Mouse (Mus musculus) MEL (cell line): Measurements from ENCODE around the gene Cdh23. TPM values are rescaled to one million over a fixed set of nuclear protein-coding genes. Genes with fewer than 3 reads are reported as not detected.

Experiments used
- DNase-seq: peaks from one replicate; pipeline ENCODE4 v3.0.0; 2011; ENCODE audit warnings: low read depth, low spot score
- H3K27ac ChIP-seq: 2 replicates; pipeline ENCODE4 v1.5.1; 2012; ENCODE audit warnings: low read depth, mild to moderate bottlenecking, control low read depth, low read length, moderate library complexity; ENCODE audit not compliant: control insufficient read depth
- H3K27me3 ChIP-seq, 2 experiments: fragments of 150-350 bp in 1 of 2; sonication (generic) in 1 of 2; 2 replicates each; pipeline ENCODE4 v1.6.1; 2012; ENCODE audit warnings: low read length in 2 of 2, mild to moderate bottlenecking in 2 of 2, improper control_type of control experiment in 1 of 2, moderate library complexity in 1 of 2; ENCODE audit not compliant: insufficient read depth in 2 of 2, control insufficient read depth in 1 of 2
- H3K36me3 ChIP-seq, 2 experiments: 2 replicates each; pipeline ENCODE4 v1.6.1; 2012 to 2014; ENCODE audit warnings: low read length in 2 of 2, improper control_type of control experiment in 1 of 2, inconsistent platforms in 1 of 2, mild to moderate bottlenecking in 1 of 2; ENCODE audit not compliant: insufficient read depth in 2 of 2, control insufficient read depth in 1 of 2
- H3K4me1 ChIP-seq, 2 experiments: fragments of 150-350 bp in 1 of 2; sonication (generic) in 1 of 2; 2 replicates each; pipeline ENCODE4 v1.6.1; 2012; ENCODE audit warnings: low read length in 2 of 2, improper control_type of control experiment in 1 of 2, mild to moderate bottlenecking in 1 of 2; ENCODE audit not compliant: insufficient read depth in 2 of 2, control insufficient read depth in 1 of 2
- H3K4me3 ChIP-seq, 2 experiments: fragments of 150-350 bp in 1 of 2; sonication (generic) in 1 of 2; 2 replicates each; pipeline ENCODE4 v1.5.1; 2012; ENCODE audit warnings: low read depth in 2 of 2, low read length in 2 of 2, mild to moderate bottlenecking in 2 of 2, moderate library complexity in 2 of 2, control low read depth in 1 of 2, improper control_type of control experiment in 1 of 2; ENCODE audit not compliant: control insufficient read depth in 1 of 2, insufficient read depth in 1 of 2
- H3K79me2 ChIP-seq: 2 replicates; pipeline ENCODE4 v1.6.1; 2012; ENCODE audit warnings: mild to moderate bottlenecking, low read length, moderate library complexity; ENCODE audit not compliant: control insufficient read depth, poor library complexity, insufficient read depth
- H3K9ac ChIP-seq: 2 replicates; pipeline ENCODE4 v1.6.1; 2012; ENCODE audit warnings: low read depth, mild to moderate bottlenecking, control low read depth, low read length, moderate library complexity; ENCODE audit not compliant: control insufficient read depth, poor library complexity, severe bottlenecking
- H3K9me3 ChIP-seq: fragments of 150-350 bp; sonication (generic); replicated peaks from 2 replicates; pipeline ENCODE4 v1.6.1; 2012; ENCODE audit warnings: mild to moderate bottlenecking, low read length, improper control_type of control experiment, moderate library complexity; ENCODE audit not compliant: insufficient read depth
- BHLHE40 ChIP-seq: IDR thresholded peaks from 2 replicates; pipeline ENCODE4 v1.6.1; 2012; ENCODE audit warnings: low read depth, mild to moderate bottlenecking, inconsistent platforms, low read length, improper control_type of control experiment, borderline replicate concordance
- CHD2 ChIP-seq: IDR thresholded peaks from 2 replicates; pipeline ENCODE4 v1.6.1; 2011; ENCODE audit warnings: low read length, improper control_type of control experiment
- CTCF ChIP-seq, 3 experiments: IDR thresholded peaks in 2 of 3; conservative IDR thresholded peaks in 1 of 3; 2 replicates each; pipeline ENCODE4 v1.5.1; 2011 to 2012; ENCODE audit warnings: low read length in 3 of 3, low read depth in 2 of 3, mild to moderate bottlenecking in 2 of 3, improper control_type of control experiment in 1 of 3, inconsistent platforms in 1 of 3, mixed read lengths in 1 of 3, moderate library complexity in 1 of 3; ENCODE audit not compliant: control insufficient read depth in 1 of 3, insufficient read depth in 1 of 3, poor library complexity in 1 of 3, severe bottlenecking in 1 of 3
- E2F4 ChIP-seq: IDR thresholded peaks from 2 replicates; pipeline ENCODE4 v1.6.1; 2011; ENCODE audit warnings: low read depth, low read length, improper control_type of control experiment, borderline replicate concordance
- ELF1 ChIP-seq: IDR thresholded peaks from 2 replicates; pipeline ENCODE4 v1.6.1; 2014; ENCODE audit warnings: low read depth, mild to moderate bottlenecking, inconsistent platforms, low read length, improper control_type of control experiment, moderate library complexity
- EP300 ChIP-seq, 2 experiments: IDR thresholded peaks; 2 replicates each; pipeline ENCODE4 v1.6.1; 2011; ENCODE audit warnings: improper control_type of control experiment in 2 of 2, low read length in 2 of 2, low read depth in 1 of 2, mild to moderate bottlenecking in 1 of 2
- GATA1 ChIP-seq: IDR thresholded peaks from 2 replicates; pipeline ENCODE4 v1.6.1; 2011; ENCODE audit warnings: low read depth, low read length, improper control_type of control experiment
- JUND ChIP-seq: IDR thresholded peaks from 2 replicates; pipeline ENCODE4 v1.6.1; 2011; ENCODE audit warnings: low read depth, mild to moderate bottlenecking, improper control_type of control experiment, low read length
- MAX ChIP-seq: IDR thresholded peaks from 2 replicates; pipeline ENCODE4 v1.6.1; 2011; ENCODE audit warnings: low read length, improper control_type of control experiment
- MAZ ChIP-seq: IDR thresholded peaks from 2 replicates; pipeline ENCODE4 v1.6.1; 2012; ENCODE audit warnings: low read depth, mild to moderate bottlenecking, inconsistent platforms, low read length, improper control_type of control experiment
- MYB ChIP-seq: IDR thresholded peaks from 2 replicates; pipeline ENCODE4 v1.6.1; 2011; ENCODE audit warnings: mild to moderate bottlenecking, low read depth, low read length, improper control_type of control experiment
- MYC ChIP-seq: IDR thresholded peaks from 2 replicates; pipeline ENCODE4 v1.6.1; 2011; ENCODE audit warnings: low read depth, mild to moderate bottlenecking, low read length, improper control_type of control experiment, moderate library complexity
- NELFE ChIP-seq: IDR thresholded peaks from 2 replicates; pipeline ENCODE4 v1.6.1; 2011; ENCODE audit warnings: low read depth, low read length, improper control_type of control experiment
- NRF1 ChIP-seq: IDR thresholded peaks from 2 replicates; pipeline ENCODE4 v1.6.1; 2014; ENCODE audit warnings: low read depth, mild to moderate bottlenecking, inconsistent platforms, low read length, improper control_type of control experiment, moderate library complexity; ENCODE audit not compliant: poor library complexity, insufficient read depth, severe bottlenecking
- POLR2A ChIP-seq, 2 experiments: IDR thresholded peaks; 2 replicates each; pipeline ENCODE4 v1.6.1; 2011 to 2012; ENCODE audit warnings: low read length in 2 of 2, mild to moderate bottlenecking in 2 of 2, control low read depth in 1 of 2, improper control_type of control experiment in 1 of 2, low read depth in 1 of 2, moderate library complexity in 1 of 2; ENCODE audit not compliant: control insufficient read depth in 1 of 2, insufficient read depth in 1 of 2, poor library complexity in 1 of 2
- POLR2AphosphoS2 ChIP-seq: IDR thresholded peaks from 2 replicates; pipeline ENCODE4 v1.6.1; 2011; ENCODE audit warnings: low read length, improper control_type of control experiment
- POLR2AphosphoS5 ChIP-seq: IDR thresholded peaks from 2 replicates; pipeline ENCODE4 v1.6.1; 2012; ENCODE audit warnings: low read depth, borderline replicate concordance, mild to moderate bottlenecking, inconsistent platforms, low read length, moderate library complexity, mixed read lengths
- RCOR1 ChIP-seq: IDR thresholded peaks from 2 replicates; pipeline ENCODE4 v1.6.1; 2012; ENCODE audit warnings: low read depth, mild to moderate bottlenecking, inconsistent platforms, low read length, improper control_type of control experiment
- SIN3A ChIP-seq: IDR thresholded peaks from 2 replicates; pipeline ENCODE4 v1.6.1; 2012; ENCODE audit warnings: low read length, improper control_type of control experiment, inconsistent platforms
- SMC3 ChIP-seq: IDR thresholded peaks from 2 replicates; pipeline ENCODE4 v1.6.1; 2011; ENCODE audit warnings: low read depth, low read length, improper control_type of control experiment
- TAL1 ChIP-seq: IDR thresholded peaks from 2 replicates; pipeline ENCODE4 v1.6.1; 2012; ENCODE audit warnings: mild to moderate bottlenecking, inconsistent platforms, low read length, moderate library complexity, mixed read lengths
- USF1 ChIP-seq: IDR thresholded peaks from 2 replicates; pipeline ENCODE4 v1.6.1; 2014; ENCODE audit warnings: low read depth, mild to moderate bottlenecking, inconsistent platforms, low read length, improper control_type of control experiment, moderate library complexity
- USF2 ChIP-seq, 2 experiments: IDR thresholded peaks; 2 replicates each; pipeline ENCODE4 v1.6.1; 2011 to 2012; ENCODE audit warnings: improper control_type of control experiment in 2 of 2, low read length in 2 of 2, borderline replicate concordance in 1 of 2, inconsistent platforms in 1 of 2, low read depth in 1 of 2, mild to moderate bottlenecking in 1 of 2; ENCODE audit not compliant: insufficient read depth in 1 of 2
- ZC3H11A ChIP-seq: IDR thresholded peaks from 2 replicates; pipeline ENCODE4 v1.6.1; 2012; ENCODE audit warnings: low read depth, mild to moderate bottlenecking, inconsistent platforms, low read length, improper control_type of control experiment
- ZNF384 ChIP-seq: IDR thresholded peaks from 2 replicates; pipeline ENCODE4 v1.6.1; 2012; ENCODE audit warnings: low read depth, mild to moderate bottlenecking, inconsistent platforms, low read length, improper control_type of control experiment
- polyA plus RNA-seq, 2 experiments: library from polyadenylated mRNA; stranded (reverse) in 1 of 2; unstranded in 1 of 2; fragments of >175 nt in 1 of 2; fragments of >200 nt in 1 of 2; gene quantifications; 2 replicates each; pipeline versions ENCODE4 v1.2.1 to v1.2.4; 2012; ENCODE audit warnings: low replicate concordance in 2 of 2, low read depth in 1 of 2; ENCODE audit not compliant: insufficient read length in 2 of 2, insufficient read depth in 1 of 2, missing spikeins in 1 of 2
- total RNA-seq: library from RNA; depleted of rRNA; stranded (reverse); fragments of 300-350 nt; gene quantifications from 2 replicates; pipeline ENCODE4 v1.2.3, GENCODE M21; 2012

Gene Cdh23
- total and polyA plus RNA-seq, 3 experiments, result 0.04 TPM; not detected in 2

GRCm38 (mm10) chr10:60303419-60303818 lies 392.9 kb downstream of the Cdh23 start:
- Histone ChIP-seq H3K9ac (no peak overlapping the region), H3K36me3 (peaks cover 0 to 1% of the 10 kb centered on the region in 2 experiments; a peak in 1 of 4 replicates), H3K4me1 (no peaks in the 10 kb centered on the region), H3K4me3 (no peak overlapping the region), H3K27me3 (no peaks in the 10 kb centered on the region), H3K9me3 (no peaks in the 10 kb centered on the region), H3K27ac (no peak overlapping the region), H3K79me2 (no peaks in the 10 kb centered on the region)
- no peak for TF ChIP-seq MAX
- TF ChIP-seq CHD2, result no peak
- TF ChIP-seq POLR2A (IDR thresholded peaks at IDR 0.05; ENCODE audit: control insufficient read depth in 1 of 2, insufficient read depth in 1 of 2, low read depth in 1 of 2, low read length in 2 of 2, poor library complexity in 1 of 2), result no peak
- TF ChIP-seq RCOR1, result no peak
- TF ChIP-seq NELFE, result no peak
- TF ChIP-seq ZC3H11A, result no peak
- no peak for TF ChIP-seq USF1
- TF ChIP-seq CTCF (IDR thresholded peaks at IDR 0.05 in 2 of 3, conservative IDR thresholded peaks at IDR 0.05 in 1 of 3; ENCODE audit: control insufficient read depth in 1 of 3, insufficient read depth in 1 of 3, low read depth in 2 of 3, low read length in 3 of 3, poor library complexity in 1 of 3, severe bottlenecking in 1 of 3), result no peak
- TF ChIP-seq SMC3, result no peak
- TF ChIP-seq POLR2AphosphoS2, result no peak
- no peak for TF ChIP-seq ZNF384
- no peak for TF ChIP-seq TAL1
- TF ChIP-seq POLR2AphosphoS5, result no peak
- no peak for TF ChIP-seq NRF1
- no peak for TF ChIP-seq MYB
- TF ChIP-seq ELF1, result no peak
- no peak for TF ChIP-seq USF2 (IDR thresholded peaks at IDR 0.05; ENCODE audit: borderline replicate concordance in 1 of 2, insufficient read depth in 1 of 2, low read depth in 1 of 2, low read length in 2 of 2)
- no peak for TF ChIP-seq BHLHE40
- no peak for DNase-seq

DNA sequence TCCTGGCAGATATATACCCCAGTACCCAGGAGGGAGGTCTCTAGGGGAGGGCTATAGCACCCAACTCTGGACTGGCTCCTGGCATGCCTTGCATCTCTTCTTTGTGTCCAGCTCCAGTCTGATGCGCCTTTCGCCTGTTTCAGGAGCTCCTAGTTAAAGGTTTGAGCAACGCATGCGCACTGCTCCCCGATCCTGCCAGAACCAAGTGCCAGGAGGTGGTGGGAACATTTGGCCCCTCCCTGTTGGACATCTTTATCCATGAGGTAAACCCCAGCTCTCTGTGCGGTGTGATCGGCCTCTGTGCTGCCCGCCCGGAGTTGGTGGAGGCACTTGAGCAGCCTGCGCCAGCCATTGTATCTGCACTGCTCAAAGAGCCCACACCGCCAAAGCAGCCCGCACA lies 396.7 kb downstream of the Cdh23 start:
- peaks cover 0 to 1% of the 10 kb centered on the region in 2 experiments; a peak in 1 of 4 replicates for H3K36me3 ChIP-seq
- no peak overlapping the region for H3K27ac ChIP-seq
- DNase-seq, result no peak
- no peaks in the 10 kb centered on the region for H3K4me1 ChIP-seq
- no peaks in the 10 kb centered on the region for H3K27me3 ChIP-seq
- no peaks in the 10 kb centered on the region for H3K79me2 ChIP-seq
- H3K9me3 ChIP-seq, result no peaks in the 10 kb centered on the region
- H3K4me3 ChIP-seq, result no peak overlapping the region
- no peak overlapping the region for H3K9ac ChIP-seq
- TF ChIP-seq E2F4, result no peak
- TF ChIP-seq MAZ, result no peak
- TF ChIP-seq SIN3A, result no peak
- TF ChIP-seq GATA1, result no peak
- TF ChIP-seq EP300 (IDR thresholded peaks at IDR 0.05; ENCODE audit: low read depth in 1 of 2, low read length in 2 of 2), result no peak
- TF ChIP-seq USF2 (IDR thresholded peaks at IDR 0.05; ENCODE audit: borderline replicate concordance in 1 of 2, insufficient read depth in 1 of 2, low read depth in 1 of 2, low read length in 2 of 2), result no peak
- TF ChIP-seq MYB, result no peak
- TF ChIP-seq MYC, result no peak
- TF ChIP-seq POLR2AphosphoS5, result no peak
- no peak for TF ChIP-seq JUND
